Mouse (Mus musculus) kidney, postnatal 10 days (tissue): ENCODE data around the gene Epha8.

Source experiments
- DNase-seq: peaks from one replicate; pipeline ENCODE4 v3.0.0; 2021; ENCODE audit warnings: mixed read lengths

Epha8 gene

GRCm38 (mm10) chr4:136956751-136957446, at the start of gene Epha8:
Gene Epha8 (minus strand): TSS chr4:136956816.
- DNase-seq = no peak

GRCm38 (mm10) chr4:137001825-137002224, 45.2 kb upstream of the Epha8 start:
- no peak for DNase-seq

DNA sequence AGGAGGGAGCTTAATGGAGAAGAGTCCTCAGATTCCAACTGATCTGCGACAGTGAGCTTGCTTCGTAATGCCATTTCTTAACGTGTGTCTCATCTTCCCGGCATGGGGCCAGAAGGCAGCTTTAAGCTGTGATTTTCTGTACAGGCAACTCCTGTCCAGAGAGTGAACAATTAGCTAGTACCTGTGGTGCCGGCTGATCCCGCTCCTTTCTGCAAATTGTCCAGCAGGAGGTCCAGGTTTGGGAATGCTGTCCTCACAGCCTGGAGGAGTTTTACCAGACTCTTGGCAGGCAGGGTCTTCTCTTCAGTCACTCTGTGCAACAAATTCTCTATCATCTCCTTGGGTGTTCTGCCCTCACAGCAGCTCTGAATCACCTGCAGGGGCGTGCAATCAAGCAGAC, 44.4 kb upstream of the Epha8 start:
- no peak for DNase-seq

DNA sequence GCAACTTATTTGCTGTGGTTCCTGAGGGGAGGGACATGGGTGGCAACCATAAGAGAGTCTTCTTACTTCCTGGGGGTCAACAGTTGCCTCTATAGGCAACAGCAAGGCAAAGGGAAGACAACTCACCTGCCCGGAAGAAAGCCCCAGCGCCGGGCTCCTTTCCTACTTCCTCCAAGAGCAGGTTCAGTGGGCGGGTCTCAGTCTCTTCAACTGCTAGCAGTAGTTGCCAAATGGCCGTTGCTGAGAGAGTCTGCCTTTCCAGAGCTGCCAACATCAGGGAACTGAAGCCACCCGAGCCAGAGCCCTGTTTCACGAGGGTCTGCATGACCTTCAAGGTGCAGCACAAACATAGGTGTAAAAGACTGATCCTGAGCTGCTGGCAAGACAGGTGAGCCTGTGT, 41.8 kb upstream of the Epha8 start:
- no peak for DNase-seq

- DNase-seq = no peak
These were observed 41.2 kb upstream of the Epha8 start for GRCm38 (mm10) chr4:136997723-136998345.

DNA sequence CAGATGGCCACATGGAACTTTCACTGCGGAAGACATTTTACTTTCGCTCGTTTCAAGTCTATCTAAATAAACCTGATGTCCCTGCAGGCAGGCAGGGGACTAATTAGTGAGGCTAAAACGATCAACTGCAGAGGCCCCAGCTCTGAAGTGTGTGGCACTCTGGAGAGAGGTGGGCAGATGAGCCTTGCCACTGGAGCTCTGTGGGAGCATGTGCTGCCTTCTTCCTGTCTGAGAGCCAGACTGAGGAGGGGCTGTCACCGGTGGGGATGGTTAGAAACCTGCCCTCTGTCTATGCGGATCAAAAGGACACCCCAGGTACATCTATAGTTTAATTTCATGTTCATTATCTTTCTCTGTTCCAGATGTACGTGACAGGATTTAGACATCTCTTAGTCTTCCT, 40.3 kb upstream of the Epha8 start:
- no peak for DNase-seq

GRCm38 (mm10) chr4:136995361-136995760, 38.7 kb upstream of the Epha8 start:
- no peak for DNase-seq

- DNase-seq = no peak
These were observed 25.5 kb upstream of the Epha8 start for GRCm38 (mm10) chr4:136981993-136982695.

DNA sequence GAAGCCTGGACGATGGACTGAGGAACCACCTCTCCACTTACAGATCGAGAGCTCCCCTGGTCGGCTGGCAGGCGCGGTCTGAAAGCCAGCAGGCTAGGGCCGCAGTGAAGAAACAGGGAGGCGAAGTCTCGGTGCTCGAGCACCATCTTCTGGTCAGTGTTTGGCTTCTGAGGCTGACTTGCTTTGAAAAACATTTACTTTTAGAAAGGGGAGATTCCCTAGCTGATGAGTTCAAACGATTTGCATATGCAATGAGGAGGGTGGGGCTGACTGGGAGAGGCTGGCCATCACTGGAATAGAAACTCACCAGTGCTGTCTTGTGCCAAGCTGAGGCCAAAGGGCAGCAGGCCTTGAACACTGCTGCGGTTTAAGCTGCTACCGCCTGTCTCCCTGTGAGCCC, 24.7 kb upstream of the Epha8 start:
- peak; percentile 83 for DNase-seq

GRCm38 (mm10) chr4:136980921-136981320, 24.3 kb upstream of the Epha8 start:
- DNase-seq = peak; percentile 42

DNA sequence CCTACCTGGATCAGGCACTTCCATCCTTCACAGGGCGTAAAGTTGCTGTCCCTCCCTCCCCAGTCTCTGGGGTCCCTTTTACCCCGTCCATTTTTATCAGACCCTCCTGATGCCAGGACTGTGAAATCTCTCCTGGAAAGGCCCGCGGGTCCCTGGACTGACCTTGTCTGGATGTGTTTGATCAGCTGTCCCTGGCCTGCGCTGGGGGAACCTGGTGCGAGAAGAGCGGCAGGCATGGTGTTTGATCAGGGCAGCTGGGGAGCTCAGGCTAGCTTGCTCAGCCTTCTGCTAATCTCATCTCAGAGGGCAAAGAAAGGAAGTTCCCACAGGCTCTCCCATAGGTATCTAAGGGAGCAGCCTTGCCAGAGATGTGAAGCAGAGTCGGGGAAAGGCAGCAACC, 20.6 kb upstream of the Epha8 start:
- DNase-seq = no peak

- peak; percentile 73 for DNase-seq
These were observed 14.3 kb upstream of the Epha8 start for GRCm38 (mm10) chr4:136970939-136971338.

DNA sequence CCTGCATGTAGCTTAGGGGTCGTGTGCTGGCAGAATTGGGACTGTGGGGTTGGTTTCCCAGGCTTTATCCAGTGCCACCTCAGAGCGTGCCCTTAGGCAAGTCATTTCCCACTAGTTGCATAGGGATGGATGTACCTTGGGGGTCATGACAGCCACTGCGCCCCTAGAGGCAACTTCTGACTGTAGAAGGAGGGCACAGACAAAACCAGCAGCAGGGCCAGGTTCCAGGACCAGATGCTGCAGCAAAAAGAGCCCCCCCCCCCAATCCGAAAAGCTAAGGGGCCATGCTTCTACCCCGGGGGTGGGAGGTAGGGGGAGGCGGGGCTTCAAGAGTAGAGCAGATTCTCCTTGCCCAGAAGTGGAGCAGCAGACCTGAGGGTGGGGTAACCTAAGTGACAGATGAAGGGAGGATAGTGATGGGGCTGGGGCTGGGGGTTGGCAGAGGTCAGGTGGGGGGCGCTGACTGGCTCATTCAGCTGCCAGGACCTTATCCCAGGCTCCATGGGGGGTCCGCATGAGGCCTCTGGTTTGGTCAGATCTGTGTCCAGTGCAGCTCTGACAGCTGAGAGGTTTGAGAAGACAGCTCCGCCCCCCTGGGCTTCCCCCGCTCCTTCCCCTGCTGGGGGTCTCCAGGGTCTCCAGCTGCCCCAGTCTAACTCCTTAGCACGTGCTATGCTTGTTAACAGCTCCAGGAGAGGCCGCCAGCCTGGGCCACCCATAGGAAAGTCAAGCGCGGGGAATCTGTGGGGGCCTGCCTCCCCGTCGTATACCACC, 13.1 kb upstream of the Epha8 start:
- DNase-seq = no peak

GRCm38 (mm10) chr4:136969096-136969495, 12.5 kb upstream of the Epha8 start:
- DNase-seq = no peak

DNA sequence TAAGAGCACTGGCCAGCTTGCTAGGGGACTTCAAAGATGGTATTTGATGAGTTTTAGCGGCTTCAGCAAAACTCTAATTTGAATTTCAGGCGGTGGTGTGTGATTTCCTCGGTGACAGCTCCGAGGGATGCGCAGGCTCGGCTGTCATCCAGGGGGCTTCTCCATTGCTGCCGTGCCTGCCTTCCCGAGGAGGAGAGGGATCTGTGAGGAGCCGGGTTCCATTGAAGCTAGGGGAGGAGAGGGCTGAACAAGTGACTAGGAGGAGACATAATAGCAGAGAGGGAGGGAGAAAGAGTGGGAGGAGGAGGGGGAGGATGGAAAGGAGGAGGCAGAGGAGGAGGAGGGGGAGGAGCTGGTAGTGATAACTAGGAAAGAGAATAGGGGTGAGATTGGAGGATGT, 10.9 kb upstream of the Epha8 start:
- DNase-seq = no peak

DNA sequence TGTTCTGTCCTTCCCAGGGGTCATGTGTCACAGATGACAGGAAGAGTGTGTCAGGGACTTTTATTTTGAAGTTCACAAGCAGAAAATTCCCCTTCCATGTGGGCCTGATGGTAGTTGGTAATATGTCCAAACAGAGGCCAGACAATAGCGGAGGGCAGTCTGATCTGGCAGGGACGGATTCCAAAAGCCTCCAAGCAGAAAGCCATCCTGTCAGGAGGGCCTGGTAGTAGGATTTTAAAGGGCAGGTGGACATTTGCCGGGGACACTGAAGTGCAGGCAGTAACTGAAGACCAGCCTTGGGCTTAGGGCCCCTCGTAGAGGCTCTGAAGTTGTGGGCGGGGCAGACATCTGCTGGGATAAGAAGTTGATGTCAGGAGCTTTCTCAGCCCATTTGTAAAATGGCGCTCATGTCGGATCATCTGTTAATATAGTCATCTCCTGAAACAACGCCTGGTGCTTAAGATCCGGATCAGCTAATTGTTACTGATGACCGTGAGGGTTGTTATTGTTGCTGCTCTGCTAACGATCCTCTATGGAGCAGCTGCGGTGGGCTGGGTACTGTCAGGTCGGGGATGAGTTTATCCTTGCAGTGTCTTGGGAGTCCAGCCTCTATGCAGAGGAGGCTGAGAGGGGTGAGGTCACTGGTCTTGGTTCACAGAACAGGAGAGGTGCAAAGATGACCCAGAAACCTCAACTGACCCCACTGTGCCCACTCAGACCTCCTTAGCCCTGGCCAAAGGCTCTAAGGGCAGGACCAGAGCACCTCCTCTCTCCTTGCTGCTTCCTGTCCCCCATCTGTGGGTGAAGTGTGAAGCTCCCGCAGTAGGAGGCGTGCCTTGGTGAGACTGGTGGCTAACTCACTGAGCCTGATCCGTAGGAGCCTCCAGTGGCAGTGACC, 10.1 kb upstream of the Epha8 start:
- no peak for DNase-seq

GRCm38 (mm10) chr4:136964990-136965421, 8.4 kb upstream of the Epha8 start:
- no peak for DNase-seq

DNA sequence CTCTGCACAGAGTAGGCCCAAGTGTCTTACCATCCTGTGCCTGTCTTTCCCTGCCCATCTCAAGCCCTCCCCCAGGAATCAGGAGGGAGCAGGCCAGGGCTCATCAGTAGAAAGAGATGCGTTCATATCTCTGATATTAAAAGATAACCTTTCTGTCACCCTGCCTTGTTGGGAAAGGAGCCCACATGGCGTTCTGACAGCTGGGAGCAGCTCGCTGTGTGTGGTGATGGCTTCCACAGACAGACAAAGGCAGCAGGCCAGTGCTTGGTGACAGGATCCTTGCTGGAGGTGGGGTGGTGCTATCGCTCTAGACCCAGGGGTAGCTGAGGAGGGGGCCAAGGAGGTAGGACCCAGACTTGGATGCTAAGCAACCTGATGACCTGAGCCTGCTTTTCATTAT, 5.8 kb upstream of the Epha8 start:
- DNase-seq = peak; percentile 52

- DNase-seq = peak; percentile 64
These were observed 5.1 kb upstream of the Epha8 start for GRCm38 (mm10) chr4:136961642-136962285.

DNA sequence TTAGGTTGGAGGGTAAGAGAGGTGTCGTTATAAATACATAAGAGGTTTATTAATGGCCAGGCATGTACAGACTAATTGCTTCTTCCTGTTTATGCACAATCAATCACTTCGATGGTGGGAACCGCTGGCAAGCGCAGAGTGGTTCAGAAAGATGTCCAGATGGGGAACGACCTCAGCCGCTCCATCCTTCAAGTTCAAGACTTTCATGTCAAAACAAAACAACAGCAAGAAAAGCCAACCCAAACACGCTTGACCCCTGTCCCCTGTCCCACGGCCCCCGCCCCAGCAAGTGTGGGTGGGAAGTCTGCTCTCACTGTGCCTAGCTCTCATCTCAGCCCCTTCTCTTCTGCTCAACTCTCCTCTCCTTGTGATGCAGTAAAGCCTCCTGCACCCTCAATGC, 4.0 kb upstream of the Epha8 start:
- DNase-seq = peak; percentile 64

DNA sequence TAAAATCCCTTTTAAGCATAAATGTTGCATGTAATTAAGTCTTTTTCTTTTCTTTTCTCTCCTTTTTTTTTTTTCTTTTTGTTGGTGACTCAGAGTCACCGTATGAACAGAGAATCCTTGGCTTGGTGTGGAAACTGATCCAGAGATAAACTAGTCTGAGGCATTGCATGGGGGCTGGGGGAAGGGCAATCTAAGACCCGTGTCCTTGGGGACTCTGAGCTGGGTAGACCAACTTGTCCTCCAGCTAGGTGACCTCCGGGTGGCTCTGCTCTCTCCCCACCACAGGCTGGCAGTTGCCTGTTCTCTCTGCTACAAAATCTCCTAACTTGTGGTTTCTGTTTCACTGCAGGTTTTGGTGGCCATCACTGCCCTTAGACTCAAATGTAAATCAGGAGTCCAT, 3.5 kb upstream of the Epha8 start:
- no peak for DNase-seq

DNA sequence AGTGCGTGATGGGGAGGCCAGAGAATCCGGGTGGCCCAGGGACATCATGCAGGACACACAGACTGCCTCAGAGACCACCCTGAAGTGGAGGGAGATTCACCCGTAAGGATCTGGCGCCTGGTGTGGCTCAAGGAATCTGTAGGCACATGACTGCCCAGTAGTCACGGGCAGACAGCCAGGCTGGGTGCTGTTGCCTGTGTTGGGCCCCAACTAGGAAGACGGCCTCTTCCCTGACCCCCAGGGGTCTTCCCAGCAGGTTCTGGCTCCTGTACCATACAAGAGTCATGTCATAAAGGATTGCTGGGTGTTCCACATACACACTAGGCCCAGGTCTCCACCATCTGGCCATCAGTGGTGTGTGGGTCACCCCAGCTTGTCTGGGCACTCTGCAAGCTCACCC, 2.1 kb downstream of the Epha8 start:
- DNase-seq = no peak
